Mouse (Mus musculus) frontal cortex, postnatal 10 days (tissue): ENCODE results near the gene Abhd16a.

Experiments
- DNase-seq, 2 experiments: peaks; one replicate each; pipeline ENCODE4 v3.0.0; 2022; ENCODE audit warnings: low spot score in 2 of 2, mixed read lengths in 1 of 2

Abhd16a gene

DNA sequence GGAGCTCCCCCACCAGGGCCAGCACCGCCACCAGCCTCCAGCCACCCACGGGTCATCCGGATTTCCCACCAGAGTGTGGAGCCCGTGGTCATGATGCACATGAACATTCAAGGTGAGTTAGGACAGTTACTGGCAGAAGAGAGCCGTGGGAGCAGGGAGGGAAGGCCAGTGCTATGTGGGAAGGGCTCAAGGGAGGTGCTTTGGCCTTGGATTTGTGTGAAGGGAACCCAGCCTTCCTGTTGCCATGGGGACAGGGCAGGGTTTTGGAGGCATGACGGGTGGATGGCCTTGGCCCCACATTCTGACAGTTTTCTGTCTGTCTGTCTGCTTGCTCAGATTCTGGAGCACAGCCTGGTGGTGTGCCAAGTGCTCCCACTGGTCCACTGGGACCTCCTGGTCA lies 52.9 kb downstream of the Abhd16a start:
- no peak for DNase-seq

DNA sequence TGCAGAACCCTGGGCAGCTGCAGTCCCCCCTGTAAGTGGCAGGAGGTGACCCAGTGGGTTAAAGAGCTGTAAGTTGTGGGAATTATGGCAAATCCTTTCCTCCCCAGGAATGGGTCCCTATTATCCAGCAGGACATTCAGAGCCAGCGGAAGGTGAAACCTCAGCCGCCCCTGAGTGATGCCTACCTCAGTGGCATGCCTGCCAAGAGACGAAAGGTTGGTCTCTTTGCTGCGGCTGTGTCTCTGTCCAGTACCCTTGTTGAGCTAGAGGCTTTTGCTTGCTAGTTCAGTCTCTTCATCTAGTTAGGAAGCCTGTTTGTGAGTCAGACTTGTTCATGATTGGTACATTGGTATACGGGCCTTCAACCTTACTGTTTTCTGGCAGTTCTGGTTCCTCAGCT lies 57.1 kb downstream of the Abhd16a start:
- DNase-seq = no peak

DNA sequence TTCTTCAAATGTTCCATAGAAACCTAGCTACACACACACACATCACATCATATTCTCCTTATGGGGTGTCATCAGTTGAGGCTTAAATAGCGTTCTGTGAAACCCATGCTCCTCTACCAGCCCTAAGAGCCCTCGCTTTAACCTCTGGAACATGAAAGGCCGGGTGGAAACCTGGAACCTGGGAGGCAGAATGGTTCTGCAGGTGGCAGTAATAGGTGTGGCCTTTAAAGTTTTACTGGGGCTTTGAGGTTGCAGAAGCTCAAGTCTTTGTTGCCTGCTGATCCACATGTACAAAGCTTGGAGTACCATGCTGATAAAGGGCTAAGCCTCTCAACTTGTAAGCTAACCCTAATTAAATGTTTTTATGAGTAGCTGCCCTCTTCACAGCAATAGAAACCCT lies 58.3 kb downstream of the Abhd16a start:
- DNase-seq = no peak

DNA sequence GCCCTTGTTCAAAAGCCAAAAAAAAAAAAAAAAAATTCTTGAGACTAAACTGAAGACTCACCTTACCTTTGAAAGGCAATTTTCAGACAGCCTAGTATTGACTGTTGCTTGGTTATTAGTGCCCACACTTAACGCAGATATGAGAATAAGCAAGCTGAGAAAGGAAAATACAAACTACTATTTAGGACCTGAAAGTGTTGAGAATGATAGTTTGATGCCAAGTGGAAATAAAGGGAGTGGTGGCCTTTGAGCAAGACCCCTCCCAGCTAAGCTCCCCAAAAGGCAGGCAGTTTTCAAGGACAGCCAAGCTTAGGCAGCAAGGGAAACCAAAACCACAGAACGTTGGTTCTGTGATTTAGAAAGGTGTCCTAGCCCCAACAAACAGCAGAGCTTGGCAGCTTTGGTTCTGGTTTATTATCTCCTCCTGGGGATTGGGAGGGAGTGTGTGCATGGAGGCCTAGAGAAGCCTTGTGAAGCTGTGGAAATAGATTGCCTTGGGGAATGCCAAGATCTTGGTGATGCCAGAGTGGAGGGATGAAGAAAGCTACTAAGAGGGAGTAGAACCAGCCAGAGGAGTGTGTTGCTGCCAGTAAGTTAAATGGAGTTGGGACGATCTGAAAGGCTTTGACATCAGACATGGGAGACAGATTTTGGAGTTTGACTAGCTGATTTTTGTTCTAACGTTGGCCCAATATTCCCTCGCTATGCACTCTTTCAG lies 59.0 kb downstream of the Abhd16a start:
- DNase-seq = no peak

DNA sequence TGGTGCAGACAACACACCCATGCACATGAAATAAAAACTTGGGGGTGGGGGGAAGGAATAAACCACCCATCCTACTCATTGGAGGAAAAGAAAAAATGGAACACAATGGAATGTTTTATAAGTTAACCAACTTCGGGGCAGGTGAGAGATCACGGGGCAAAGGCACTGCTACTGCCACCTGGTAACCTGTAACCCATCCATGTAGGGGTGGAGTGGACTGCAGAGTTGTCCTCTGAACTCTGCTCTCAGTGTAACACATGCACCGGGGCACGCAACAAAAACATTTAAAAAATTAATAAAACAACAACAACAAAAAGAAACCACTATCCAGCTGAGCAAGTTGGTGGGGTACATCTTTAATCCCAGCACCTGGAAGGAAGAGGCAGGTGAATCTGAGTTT lies 63.1 kb downstream of the Abhd16a start:
- DNase-seq = no peak
